Mouse (Mus musculus) urinary bladder, postnatal 4 days (tissue): ENCODE data around the gene Pdzd8.

Experiments
- DNase-seq, 2 experiments: peaks; one replicate each; pipeline ENCODE4 v3.0.0; 2021 to 2022; ENCODE audit warnings: low spot score in 2 of 2

Pdzd8 gene

DNA sequence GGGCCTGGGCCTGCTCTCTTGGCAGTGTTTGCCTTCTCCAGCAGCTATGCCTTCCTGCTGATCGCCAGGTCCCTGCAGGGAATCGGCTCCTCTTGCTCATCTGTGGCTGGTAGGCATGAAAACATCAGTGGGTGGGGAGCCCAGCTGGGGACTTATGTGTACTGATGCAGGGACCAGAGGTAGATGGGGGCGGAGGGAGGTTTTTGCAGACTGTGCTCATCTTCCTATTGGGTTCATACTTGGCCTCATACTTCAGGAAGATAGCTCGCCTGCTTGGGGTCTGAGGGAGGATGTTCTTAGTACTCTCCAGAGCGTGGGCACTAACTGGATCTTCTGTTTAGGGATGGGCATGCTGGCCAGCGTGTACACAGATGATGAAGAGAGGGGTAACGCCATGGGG lies 72.4 kb downstream of the Pdzd8 start:
- DNase-seq: no peak

DNA sequence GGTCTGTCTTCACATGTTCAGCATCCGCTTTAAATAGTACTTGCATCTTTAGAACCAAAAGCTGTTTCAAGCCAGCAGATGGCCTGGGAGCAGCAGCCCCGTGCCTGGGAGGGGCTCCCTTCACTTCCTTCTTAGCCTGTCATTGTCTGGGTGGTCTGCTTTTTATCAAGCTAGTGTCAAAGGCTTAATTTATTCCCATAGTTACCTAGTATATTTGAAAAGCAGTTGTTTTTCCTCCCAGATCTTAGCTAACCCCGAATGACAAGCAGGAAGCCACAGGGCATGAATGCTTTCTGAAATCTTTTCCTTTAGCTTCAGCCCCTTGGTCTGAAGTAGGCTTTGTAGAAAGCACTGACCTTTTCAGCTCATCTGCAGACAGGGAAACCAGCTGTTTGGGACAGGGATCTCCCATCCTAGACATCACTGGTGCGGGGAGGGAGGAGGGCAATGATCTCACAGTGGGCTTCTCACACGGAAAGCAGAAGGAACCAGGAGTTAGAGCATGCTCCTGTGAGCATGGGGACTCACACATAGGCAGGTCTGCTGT lies 78.1 kb downstream of the Pdzd8 start:
- DNase-seq: no peak

DNA sequence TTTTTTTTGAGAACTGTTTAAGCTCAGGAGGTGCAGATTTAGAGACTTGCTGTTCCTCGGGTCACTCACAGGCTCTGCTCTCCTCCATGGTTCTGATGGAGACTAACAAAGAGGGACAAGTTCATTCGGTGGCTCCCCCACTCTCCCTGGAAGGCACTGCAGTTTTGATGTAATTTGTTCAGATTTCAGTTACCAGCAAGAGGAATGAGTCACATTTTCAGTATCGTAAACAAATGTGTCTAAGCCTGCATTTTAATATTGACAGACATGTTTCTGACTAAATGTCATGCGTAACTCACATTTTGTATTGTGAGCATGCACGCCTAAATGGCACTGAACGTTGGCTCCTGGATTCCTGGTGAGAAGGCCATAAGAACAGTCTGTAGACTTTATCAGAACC lies 79.7 kb downstream of the Pdzd8 start:
- no peak for DNase-seq

DNA sequence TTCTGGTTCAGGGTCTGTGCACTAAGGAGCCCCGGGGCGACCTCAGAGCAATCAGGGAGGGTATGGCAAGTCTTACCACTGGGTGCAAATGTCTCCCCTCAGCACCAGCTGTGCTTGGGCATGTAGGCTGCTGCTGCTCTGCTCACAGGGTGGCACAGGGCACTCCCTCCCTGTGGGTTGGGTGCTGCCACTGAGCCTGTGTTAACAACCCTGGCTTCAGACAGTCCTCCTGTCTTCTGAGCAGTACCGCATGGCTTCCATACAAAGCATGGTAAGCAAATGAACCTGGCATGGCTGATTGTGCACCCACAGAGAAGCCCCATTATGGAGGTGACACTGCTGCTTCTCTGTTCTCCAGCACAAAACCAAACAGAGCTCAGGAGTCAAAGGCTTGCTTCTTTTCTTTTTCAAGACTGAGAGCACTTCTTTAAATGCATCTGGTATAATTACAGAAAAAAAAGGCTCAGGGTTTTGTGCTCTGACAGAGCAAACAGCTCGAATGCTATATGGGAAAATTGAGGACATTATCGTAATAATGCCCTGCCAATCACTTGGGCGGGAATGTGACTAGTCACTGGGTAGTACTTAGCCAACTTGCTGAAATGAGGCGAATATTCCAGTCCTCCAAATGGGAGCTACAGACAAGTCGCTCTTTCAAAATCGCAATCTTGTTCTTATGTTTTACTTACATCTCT lies 80.6 kb downstream of the Pdzd8 start:
- DNase-seq: no peak

GRCm38 (mm10) chr19:59263171-59263570 lies 82.4 kb downstream of the Pdzd8 start:
- DNase-seq: no peak

DNA sequence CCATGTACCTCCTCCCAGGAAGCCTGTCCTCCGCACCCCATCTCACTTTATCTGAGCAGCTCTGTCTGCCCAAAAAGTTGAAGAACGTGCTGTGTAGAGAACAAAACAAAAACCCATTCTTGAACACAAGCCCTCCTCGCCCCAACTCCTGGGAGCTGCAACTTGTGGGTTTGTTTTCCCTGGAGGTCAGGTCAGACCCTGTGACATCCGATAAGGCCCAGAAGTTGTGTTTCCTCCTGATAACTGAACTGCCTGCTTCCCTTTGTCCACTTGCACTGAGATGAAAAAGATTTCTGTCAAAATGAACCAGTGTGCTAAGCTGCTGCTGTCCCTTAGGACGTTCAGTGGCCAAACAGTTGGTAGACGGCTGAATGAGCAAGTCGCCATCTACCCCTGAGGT lies 84.0 kb downstream of the Pdzd8 start:
- no peak for DNase-seq

- no peak for DNase-seq
Observed at GRCm38 (mm10) chr19:59260718-59261442, 84.7 kb downstream of the Pdzd8 start, which contains the start of gene Slc18a2. Gene Slc18a2, plus strand, starts transcription at chr19:59260896.

- DNase-seq: no peak
Observed at GRCm38 (mm10) chr19:59259633-59260032, 85.9 kb downstream of the Pdzd8 start.

DNA sequence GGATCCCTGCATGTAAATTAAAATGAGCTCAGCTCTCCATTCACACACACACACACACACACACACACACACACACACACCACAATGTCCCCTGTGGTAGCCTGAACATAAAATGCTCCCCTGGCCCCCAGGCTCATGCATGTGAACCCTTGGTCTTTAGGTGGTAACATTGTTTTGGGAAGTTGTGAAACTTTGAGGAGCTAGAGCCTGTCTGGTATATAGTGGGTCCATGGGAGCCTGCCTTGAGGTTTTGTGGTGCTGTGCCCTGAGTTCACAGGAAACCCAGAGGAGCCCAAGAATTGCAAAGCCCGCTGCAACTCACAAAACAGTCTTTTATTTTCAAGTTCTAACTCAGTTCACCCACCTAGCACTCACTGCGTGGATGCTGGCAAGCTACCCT lies 92.9 kb downstream of the Pdzd8 start:
- no peak for DNase-seq

DNA sequence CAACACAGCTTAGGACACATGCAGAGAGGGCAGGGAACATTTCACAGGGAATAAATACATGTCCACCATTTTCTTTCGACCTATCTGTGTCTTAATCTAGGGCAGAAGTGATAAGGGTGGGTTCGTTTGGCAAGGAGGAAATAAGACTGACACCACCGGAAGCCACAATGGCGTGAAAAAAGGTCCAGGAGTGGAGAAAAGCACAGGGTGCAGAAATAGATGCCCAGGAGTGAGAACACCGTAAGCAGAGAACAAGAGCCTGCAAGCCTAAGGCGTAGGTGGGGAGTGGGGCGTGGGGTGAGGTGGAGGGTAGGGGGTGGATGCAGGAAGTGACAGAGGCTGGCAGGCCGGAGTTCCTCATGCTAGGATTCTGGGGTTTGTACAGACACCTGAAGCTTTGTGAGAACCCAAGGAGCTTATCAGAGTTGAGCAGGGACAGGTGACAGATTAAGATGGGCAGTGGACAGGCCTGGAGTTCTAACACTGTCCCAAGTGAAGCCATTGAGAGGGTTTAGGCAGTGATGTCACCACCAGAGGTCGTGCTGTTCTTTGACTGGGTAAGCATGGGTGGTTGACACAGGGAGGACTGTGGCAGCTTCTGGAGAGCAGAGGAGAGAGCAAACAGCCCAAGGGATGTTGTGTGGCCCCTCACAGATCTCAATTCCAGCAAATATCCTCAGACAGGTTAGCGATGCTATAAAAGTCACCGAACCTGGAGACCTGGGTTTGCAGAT lies 96.9 kb downstream of the Pdzd8 start:
- DNase-seq: no peak

- no peak for DNase-seq
Observed at GRCm38 (mm10) chr19:59248144-59248543, 97.4 kb downstream of the Pdzd8 start.
